Mouse (Mus musculus) gastrocnemius, postnatal 25 days (tissue): Measurements from ENCODE around the gene Chrdl1. TPM values are rescaled to one million over a fixed set of nuclear protein-coding genes. Genes with fewer than 3 reads are reported as not detected.

Source experiments
- DNase-seq: peaks from one replicate; pipeline ENCODE4 v3.0.0; 2022
- long read RNA-seq, 2 experiments: library from polyadenylated mRNA; stranded (forward); transcript quantifications; one replicate each; pipeline ENCODE4 v2.0.0; 2021
- total RNA-seq, 2 experiments: library from RNA; stranded (reverse); gene quantifications; 1 replicate in 1 of 2; 2 replicates in 1 of 2; pipeline ENCODE4 v1.2.3; 2021

Chrdl1 gene
- 1 to 10 TPM; 2.7 to 4.4 TPM for total RNA-seq
- long read RNA-seq, experiment 1, full-length matches to known transcripts = 1 of 2 reads
- long read RNA-seq, experiment 1, partial matches to known transcripts = 0 of 2 reads
- long read RNA-seq, experiment 1, other reads (novel, unspliced or antisense) = 1 of 2 reads
- long read RNA-seq, experiment 2, full-length matches to known transcripts = 1 of 2 reads
- long read RNA-seq, experiment 2, partial matches to known transcripts = 0 of 2 reads
- long read RNA-seq, experiment 2, other reads (novel, unspliced or antisense) = 1 of 2 reads

DNA sequence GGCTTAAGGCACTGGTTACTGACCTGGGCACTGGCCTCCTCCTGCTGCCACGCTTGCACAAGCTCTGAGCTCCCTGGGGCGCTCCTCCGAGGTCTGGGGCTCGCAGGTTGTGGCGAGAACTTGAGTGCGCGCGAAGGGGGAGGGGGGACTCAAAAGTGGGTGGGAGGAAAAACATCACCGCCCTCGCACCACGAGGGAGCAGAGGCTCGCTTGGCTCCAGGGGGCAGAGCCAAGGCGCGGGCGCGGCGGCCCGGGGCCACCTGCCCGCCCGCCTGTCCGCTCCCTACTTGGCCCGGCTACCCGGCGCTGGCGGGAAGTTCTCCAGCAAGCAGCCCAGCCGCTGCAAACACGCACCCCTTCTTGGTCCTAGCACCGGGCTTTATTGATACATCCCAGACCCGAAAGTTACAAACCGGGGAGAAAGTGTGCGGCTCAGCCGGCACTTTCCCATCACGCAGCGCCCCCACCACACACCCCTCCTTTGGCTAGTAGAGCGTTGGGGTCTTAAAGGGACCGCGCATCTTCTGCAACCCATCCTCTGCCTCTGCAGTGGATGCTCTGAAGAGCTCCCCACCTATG, at the start of gene Chrdl1:
Chrdl1 (minus strand) TSS at position 472 of the 579 bp plus-strand sequence.
- peak; percentile 7 for DNase-seq

GRCm38 (mm10) chrX:143442638-143443037, 48.6 kb upstream of the Chrdl1 start:
- DNase-seq = no peak

GRCm38 (mm10) chrX:143404601-143405000, 10.5 kb upstream of the Chrdl1 start:
- no peak for DNase-seq

- DNase-seq = no peak
Measured at GRCm38 (mm10) chrX:143366256-143366959, 27.7 kb downstream of the Chrdl1 start.

DNA sequence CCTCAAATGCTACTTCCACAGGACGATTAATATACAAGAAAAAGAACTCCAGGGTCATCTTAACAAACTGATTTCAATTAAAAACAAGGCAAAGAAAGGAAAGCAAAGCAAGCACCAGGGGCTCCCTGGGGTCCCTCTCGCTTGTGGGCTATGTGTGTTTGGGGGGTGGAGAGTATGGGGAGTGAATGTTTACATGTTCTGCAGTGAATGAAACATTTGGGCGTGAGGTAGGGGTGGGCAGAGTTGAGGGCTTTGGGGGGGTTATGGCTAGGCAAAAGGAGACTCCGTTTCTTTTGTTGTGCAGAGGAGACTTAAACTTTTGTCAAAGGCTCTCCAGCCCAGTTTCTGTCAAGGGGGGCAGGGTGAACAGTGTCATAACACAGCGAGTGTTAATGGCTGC, 46.8 kb downstream of the Chrdl1 start:
- no peak for DNase-seq

DNA sequence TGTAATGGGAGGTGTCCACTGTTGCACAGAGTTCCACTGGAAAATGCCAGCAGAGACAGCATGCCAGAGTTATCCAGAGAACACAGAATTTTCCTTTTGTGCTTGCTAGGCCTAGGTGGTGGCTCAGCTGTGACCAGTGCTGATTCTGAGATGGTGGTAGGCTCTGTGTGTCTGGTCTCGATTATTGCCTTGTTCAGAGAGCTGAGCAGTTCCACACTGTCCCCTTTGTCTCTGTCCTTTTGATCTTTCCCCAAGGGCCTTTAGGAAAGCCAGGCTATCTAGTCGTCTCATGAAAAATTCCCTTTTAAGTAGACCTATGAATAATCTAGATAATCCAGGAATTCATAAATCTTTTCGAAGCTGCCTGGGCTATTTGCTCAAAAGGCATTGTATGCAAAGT, 47.3 kb downstream of the Chrdl1 start:
- no peak for DNase-seq

DNA sequence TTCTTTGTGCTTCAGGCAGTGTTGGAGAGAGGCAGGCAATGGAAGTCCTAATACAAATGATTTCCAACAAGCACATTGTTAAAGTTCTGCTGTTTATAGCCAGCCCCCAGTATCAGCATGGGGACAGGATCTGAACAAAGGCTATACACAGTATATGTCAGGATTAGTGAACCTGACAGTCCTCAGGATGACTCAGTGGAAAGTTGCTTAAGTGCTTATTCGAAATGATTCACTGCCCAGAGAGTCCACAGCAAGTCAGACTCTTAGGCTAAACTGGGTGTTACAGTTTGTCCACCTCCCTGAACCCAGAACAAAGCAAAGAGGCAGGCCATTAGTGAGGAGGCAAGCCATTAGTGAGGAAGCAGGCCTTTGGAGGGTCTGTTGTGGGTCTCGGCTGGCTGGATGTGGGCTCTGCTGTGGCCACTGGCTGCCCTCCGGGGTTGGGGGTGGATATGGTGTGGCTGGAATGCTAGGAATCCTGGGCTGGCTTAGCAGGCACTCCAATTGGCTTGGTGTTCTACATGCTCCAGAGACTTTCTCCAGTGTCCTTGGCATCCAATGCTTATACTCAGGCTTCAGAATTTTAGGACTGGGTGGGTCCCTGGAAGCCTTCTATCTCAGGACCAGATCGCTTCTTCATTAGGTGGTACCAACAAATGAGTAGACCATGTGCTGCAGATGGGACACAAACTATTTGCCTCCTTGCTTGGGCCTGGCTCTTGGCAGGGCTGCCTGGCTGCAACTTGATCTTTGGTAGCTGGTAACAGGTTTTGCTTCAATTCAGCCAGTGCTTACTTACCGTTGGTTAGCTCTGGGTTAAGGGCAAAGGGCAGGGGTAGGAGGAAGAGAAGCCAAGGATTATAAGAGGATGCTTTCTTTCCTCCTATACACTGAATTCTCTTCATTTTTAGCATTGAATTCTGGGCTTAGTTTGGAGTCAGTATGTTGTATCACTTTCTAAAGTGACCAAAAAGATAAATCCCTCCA, 49.3 kb downstream of the Chrdl1 start:
- DNase-seq = peak; percentile 26

DNA sequence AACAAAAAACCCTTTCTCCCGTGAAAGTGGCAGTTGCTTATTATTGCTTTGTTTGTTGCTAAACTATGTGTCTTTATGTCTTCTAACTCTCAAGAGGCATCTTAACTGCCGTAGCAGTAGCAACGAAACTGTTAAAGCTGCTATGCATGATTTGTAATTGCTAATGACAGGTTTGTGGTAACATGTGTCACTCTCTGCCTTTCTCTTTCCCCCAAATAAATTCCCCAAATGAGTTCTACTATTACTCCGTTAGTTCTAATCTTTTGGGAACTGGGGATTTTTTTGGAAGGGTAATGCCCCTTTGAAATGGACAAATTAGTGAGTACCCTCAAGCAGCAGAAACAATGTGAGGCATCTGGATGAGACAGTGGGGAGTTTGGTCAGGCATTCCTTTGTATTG, 55.9 kb downstream of the Chrdl1 start:
- DNase-seq = no peak

DNA sequence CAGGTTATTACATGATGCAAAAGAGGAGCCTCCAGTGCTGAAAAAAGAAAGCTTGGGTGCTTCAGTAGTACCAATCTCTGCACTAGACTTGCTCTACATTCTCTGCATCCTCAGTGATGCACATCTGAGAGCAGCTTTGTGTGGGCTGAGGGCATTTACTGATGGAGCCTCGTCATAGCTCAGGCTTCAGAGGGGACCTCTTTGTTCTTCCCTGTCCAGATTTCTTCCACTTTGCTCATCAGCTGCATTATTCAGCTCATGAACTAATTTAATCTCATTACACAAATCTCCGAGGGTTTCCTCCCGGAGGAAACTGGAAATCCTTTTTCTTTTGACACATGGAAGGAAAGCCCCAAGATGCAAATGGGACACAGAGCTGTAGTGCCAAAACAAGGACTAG, 56.5 kb downstream of the Chrdl1 start:
- DNase-seq = no peak

- DNase-seq = no peak
Measured at GRCm38 (mm10) chrX:143336661-143337060, 57.4 kb downstream of the Chrdl1 start.

GRCm38 (mm10) chrX:143335846-143336245, 58.2 kb downstream of the Chrdl1 start:
- DNase-seq = no peak

DNA sequence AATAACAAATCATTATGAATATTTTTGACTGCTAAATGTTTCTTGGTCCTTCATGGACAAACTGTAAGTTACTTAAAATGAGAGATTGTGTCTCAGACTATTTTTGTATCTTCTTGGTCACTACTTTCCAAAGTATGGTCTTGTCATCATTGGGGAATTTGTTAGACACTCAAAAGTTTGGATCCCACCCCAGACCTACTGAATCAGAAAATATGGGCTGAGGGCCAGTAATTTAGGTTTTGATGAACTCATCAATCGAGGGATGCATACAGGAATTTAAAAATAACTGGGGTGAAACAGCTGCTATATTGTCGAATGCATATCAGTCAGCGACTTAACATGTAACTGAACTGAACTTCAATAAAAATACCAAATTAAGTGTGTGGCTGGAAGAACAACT, 80.9 kb downstream of the Chrdl1 start:
- DNase-seq = no peak

DNA sequence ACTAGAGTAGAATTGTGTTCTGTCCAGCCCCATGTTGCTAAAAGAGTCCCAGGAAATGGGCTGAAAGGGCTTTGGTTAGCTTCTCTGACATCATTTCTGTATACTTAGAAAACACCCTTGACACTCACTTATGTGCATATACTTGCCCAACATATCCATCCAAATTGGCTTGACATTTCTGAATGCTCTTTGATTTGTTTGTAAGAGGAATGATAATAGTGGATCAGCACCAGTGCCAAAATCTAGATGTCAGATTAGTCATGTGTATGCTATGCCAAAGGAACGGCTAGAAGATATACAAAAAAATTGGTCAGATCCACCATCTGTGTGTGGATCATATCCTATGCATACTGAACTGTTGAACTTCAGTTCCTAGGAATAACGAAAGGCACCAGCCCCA, 99.3 kb downstream of the Chrdl1 start:
- no peak for DNase-seq

GRCm38 (mm10) chrX:143275202-143275601, 118.9 kb downstream of the Chrdl1 start:
- no peak for DNase-seq

- no peak for DNase-seq
Measured at GRCm38 (mm10) chrX:143250709-143251108, 143.4 kb downstream of the Chrdl1 start.

Other genes starting within 250 kb of the Chrdl1 start
- under 1 TPM; 0.46 to 0.70 TPM for gene Pak3, start 124.3 kb upstream of the Chrdl1 start, total RNA-seq